Mouse (Mus musculus): ENCODE data around the gene Mylk. TPM values are rescaled to one million over a fixed set of nuclear protein-coding genes. Genes with fewer than 3 reads are reported as not detected.

Mylk gene
- total RNA-seq, 4 experiments from 2014 or later: 13.7 to 24.6 (median 18.8) TPM

DNA sequence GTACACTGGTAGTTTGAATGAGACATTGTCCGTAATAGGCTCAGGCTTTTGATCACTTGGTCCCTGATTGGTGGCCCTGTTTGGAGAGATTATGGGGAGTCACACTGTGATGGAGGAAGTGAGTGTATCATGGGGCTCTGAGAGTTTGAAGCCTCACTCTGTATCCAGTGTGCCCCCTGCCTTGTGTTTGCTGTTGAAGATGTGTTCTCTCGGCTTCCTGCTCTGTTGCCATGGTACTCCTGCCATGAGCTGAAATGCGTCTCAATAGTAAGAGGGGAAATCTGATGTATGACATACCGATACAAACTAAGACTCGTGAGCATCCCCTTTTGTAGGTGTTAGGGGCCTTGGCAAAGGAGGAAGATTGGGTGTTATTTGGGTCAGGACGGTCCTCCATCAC, 99.8 kb downstream of the Mylk start:
- DNase-seq (ENCODE audit: low spot score in 2 of 2): no peak

DNA sequence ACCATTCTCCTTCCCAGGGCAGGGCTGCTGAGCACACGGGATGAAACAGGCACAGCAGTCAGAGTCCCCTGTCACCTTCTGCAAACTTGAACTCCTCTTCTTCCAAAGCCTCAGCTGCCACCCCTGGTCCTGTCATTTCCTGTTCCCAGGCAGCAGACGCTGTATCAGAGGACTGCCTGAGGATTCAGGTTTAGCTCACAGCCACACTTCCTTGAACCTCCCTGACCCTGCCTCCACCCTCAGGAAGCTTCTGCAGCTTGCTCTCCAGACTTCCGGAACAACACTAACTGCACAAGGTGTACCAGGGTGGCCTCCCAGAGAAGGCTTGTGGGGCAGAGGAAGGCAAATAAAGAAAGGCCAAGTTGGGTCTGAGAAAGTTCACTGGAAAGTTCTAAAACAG, 102.6 kb downstream of the Mylk start:
- DNase-seq (ENCODE audit: low spot score in 2 of 2): no peak

DNA sequence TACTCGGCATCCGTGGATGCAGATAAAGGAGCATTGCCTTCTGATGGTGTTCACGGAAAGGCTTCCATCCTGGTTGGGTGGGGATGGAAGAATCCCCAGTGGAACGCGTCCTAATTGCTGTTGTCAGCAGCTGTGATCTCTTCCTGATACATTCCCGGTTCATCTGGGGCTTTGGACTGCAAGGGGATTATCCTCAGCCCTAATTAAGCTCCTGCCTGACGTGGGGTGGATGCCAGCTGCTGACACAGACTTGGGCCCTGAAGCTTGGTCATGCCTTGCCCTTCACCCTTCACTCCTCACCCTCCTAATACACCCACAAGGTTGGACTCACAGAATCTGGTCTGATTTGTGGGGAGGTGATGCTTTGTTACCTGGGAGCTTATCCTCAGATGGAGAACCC, 109.1 kb downstream of the Mylk start:
- no peak for DNase-seq (ENCODE audit: low spot score in 2 of 2)

DNA sequence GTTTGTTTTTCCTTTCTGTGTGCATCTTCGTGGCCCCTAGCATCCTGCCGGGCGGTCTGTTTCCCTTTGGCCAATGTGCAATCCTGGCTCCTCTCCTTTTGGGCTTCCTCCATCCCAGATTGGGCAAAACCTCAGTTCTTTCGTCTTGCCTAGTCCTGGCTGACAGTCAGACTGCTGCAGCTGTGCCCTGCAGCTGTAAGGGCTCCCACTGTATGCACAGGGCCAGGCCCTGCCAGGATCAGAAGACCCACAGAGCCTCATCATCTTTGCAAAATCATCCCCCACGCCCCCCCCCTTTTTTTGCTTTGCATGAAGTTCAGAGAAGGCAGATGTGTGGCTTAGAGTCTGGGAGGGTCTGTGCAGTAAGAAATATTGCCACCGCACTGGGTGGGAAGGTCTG, 110.1 kb downstream of the Mylk start:
- DNase-seq (ENCODE audit: low spot score in 2 of 2): peak in 1 of 2 experiments; percentile 15

DNA sequence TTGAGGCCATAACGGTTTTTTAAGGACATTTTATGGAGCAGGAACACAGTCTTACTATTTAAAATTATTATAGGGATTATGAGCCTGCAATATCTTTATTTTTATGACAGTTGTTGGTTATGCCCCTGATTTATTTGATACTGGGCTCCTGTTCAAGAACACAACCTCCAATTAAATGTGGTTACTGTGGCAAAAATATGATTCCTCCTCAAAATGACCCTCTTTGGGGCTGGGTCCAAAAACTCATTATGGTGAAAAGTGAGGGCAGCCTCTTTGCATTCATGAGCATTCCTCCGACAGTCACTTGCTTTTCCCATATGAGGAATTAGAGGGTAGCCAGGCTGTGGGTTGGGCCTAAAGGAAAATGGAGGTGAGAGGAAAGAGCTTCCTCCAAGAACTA, 110.7 kb downstream of the Mylk start:
- DNase-seq (ENCODE audit: low spot score in 2 of 2): no peak

DNA sequence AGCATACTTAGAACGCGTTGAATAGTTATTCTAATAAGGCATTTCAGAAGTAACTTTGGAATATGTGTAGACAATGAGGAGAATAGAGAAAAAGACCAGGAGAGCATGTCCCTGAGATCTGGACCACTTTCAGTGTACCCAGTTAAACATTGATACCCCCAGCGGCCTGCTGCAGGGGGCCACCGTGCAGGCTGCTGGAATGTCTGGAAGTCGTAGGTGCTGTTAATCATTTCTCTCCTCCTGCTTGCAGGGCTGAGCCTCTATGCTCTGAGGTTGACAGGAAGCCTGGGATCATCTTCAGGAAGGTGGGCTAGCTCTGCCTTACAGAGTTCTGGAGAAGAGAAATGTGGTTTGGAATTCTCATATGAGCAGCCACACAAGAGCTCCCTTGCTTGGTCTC, 112.6 kb downstream of the Mylk start:
- no peak for DNase-seq (ENCODE audit: low spot score in 2 of 2)

DNA sequence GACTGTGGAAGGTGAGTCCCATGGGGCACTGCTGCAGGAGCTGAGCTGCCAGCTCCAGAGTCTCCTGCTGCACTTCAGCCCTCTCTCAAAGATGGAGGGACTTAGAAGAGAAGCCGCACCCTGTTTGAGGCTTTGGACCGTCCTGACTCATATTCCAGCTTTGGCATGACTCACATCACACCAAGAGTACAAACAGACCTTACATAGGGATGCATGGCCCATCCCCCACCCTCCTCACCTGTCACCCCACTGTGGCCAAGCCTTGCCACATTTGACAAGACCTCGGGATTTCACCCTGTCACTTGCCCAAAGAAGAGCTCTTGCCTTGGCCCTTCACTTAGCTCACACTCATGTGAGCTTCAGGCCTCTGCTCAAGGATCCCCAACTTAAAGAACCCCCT, 115.8 kb downstream of the Mylk start:
- no peak for DNase-seq (ENCODE audit: low spot score in 2 of 2)

DNA sequence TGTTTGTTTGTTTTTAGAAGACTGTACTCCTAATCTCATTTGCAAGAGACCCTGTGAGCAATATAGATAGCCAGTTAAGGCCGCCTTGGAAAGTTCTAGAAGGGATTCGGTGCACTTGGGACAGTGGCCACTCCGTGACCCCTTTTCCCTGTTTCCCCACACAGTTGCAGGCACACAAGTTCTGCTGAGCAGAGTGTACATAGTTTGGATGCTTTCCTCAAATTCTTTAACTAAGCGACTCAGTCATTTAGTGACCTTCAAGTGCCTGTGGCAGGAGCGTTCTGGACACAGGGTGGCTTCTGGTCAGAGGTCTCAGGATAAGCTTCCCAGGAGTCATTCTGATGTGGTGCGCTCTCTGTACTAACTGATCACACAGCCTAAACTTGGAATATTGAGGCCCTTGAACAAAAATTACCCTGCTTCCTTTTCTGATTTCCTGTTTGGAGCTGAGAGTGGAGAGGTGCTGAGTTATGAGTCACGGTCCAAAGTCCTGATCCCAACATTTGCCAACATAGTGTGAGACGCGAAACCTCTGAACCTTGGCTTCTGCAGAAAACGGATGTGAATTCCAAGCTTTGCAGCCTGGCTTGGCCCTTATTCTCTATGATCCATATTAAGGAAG, 116.8 kb downstream of the Mylk start:
- DNase-seq (ENCODE audit: low spot score in 2 of 2): no peak

DNA sequence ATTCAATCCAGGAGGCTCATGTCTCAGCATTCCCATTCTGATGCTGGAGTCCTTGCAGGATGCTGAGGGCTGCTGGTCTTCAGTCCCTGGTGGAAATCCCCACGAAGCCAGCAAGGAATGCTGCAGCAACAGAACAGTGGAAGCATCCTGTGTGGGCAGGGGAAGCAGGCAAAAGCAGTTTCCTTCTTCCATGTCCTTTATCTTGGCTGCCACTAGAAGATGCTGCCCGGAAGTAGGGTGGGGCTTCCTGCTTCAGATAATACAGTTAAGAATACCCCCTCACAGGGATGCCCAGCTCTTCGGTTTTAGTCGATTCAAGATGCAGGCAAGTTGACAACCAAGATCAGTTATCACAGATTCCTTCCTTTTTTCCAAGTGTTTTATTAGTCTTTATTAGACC, 120.4 kb downstream of the Mylk start:
- no peak for DNase-seq (ENCODE audit: low spot score in 2 of 2)

DNA sequence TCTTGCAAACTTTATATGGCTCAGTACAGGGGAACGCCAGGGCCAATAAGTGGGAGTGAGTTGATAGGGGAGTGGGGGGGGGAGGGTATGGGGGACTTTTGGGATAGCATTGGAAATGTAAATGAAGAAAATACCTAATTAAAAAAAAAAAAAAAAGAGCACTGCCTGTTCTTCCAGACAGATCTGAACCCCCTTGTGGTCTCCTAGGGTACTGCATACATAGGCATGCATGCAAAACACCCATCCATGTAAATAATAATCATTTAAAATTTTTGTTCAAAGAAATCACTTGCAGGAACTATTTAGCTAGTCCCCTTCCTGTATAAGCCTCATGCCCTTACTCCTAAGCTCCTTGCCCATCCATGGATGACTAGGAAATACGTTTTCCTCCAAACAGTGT, 122.2 kb downstream of the Mylk start:
- DNase-seq (ENCODE audit: low spot score in 2 of 2): no peak

DNA sequence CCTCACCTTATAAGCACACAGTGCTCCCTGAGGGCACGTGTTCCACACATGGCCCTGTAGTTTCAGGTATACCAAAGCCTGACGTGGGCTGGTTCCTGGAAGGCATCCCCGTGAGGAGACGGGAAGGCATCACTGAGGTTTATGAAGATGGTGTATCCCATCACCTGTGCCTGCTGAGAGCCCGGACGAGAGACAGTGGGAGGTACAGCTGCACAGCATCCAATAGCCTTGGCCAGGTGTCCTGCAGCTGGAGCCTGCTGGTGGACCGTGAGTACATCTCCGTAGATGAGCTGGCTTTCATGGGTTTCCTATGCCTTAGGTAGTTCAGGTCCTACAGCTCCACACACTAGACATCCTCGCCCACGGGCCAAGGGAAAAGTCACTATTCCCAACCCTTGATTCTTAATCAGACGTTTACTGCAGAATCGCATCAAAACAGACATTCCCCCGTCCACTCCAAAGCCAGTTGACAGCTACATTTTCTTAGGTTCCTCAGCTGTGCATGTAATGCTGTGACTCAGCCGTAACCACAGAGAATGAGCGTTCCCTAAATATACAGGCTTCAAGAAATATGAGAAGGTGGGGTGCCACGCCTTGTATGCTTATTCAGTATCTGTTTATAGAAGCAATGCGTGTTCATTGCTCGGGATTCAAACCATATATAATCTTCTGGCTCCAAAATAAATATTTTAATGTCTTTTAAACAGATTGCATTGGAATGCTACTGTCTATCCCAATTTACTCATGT, 135.2 kb downstream of the Mylk start:
- no peak for DNase-seq (ENCODE audit: low spot score in 2 of 2)

DNA sequence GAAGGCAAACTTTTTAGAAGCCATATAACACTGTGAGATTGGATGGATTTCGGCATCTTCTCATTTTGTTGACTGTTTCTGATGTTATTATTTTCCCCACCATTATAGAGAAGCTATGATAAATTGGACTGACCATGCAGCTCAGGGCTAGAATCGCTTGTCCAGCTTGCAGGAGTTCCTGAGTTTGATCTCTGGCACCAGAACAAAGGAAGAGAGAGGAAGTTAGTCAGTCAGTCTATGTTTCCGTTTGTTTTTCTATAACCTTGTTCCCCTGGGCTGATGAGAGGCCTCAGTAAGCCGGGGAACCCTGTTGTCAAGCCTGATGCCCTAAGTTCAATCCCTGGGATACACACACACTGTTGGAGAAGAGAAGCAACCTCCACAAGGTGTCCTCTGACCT, 135.8 kb downstream of the Mylk start:
- no peak for DNase-seq (ENCODE audit: low spot score in 2 of 2)

DNA sequence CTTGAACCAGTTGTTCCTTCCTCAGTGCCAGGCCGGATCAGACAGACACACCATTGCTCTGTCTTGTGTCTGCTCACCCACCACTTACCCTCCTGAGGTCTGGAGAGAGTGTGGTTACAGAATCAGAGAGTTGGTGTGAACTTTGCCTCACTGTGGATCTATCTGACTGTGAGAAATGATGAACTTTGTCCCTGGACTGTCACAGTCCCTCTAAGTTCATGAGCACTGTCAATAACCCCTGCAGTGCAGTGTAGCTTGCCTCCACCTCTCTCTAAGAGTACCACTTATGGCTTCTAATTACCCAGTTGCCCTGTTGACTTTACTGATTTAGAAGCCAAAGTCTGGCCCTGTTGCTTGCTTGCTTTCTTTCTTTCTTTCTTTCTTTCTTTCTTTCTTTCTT, 142.0 kb downstream of the Mylk start:
- DNase-seq (ENCODE audit: low spot score in 2 of 2): no peak

DNA sequence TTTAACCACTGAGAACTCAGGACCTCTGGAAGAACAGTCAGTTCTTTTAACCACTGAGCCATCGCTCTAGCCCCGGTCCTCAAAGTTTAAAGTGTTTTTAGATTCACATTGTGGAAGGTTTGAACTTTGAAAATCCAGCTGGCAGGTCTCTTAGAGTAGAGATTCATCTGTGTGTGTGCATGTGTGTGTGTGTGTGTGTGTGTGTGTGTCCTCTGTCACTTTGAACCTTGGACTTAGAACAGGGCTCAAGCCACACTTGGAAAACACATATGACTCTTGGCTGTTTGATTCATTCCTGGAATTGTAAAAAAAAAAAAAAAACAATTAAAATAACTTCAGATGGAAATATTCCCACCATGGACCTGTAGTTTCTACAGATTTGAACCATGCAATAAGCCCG, 149.0 kb downstream of the Mylk start:
- no peak for DNase-seq (ENCODE audit: low spot score in 2 of 2)

DNA sequence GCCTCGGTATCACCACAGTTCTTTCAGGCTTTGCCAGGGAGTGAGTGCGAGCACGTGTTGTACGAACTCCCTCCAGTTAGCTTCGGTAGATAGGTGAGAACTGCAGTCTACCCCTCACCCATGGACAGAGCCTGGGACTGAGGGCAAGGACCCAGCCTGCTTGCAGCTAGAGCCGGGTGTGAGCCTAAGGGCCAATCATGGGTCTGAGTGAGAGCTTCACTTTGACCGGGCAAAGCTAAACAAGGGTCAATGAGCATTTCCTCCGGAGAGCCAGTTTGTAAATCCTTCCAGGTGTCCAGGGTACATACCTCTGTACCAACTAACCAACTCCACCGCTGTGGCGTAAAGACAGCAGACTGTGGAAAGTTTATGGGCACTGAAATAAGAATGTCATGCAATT, 150.9 kb downstream of the Mylk start:
- DNase-seq (ENCODE audit: low spot score in 2 of 2): no peak

DNA sequence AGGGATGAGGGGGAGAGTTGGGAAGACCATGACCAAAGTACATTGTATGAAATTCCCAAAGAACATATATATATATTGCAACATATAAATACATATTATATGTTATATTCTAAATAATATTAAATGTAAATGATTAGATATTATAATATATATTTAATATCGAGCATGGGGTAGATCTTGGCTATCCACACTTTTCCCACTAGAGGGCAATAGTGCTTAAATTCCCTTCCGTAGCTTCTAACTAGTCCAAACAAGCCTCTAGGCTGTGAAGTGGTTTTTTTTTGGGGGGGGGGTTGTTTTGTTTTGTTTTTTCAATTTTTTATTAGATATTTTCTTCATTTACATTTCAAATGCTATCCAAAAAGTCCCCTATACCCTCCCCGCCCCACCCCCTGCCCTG, 152.0 kb downstream of the Mylk start:
- DNase-seq (ENCODE audit: low spot score in 2 of 2): no peak

DNA sequence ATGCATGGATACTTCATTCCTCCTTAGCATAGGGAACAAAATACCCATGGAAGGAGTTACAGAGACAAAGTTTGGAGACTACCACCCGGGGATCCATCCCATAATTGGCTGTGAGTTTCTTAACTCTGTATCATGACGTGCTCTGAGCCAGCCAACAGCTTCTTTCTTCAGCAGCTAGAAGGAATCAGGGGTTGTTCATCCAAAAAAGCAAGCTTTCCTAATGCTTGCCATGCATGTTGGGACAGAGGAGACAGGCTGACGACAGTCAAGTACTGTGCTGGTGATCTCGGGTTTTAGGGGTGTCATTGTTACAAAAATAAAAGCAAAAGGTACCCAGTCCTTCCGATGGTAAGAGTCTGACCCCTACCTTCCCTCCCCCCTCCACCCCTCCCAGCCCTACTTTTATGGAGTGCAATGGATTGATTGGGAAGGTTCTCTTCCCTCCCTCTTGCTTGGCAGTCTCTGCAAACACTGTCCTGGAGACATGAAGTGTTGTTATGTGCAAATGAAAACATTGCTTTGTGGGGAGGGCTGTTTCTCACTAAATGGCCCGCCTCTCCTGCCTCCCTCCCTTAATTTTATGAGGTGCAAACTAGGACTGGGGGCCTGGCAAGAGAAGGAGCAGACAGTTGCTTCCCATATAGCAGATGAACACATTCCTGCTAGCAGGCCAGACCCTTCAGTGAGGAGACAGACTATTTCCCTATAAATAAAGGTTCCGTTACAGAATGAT, 153.2 kb downstream of the Mylk start:
- no peak for DNase-seq (ENCODE audit: low spot score in 2 of 2)

DNA sequence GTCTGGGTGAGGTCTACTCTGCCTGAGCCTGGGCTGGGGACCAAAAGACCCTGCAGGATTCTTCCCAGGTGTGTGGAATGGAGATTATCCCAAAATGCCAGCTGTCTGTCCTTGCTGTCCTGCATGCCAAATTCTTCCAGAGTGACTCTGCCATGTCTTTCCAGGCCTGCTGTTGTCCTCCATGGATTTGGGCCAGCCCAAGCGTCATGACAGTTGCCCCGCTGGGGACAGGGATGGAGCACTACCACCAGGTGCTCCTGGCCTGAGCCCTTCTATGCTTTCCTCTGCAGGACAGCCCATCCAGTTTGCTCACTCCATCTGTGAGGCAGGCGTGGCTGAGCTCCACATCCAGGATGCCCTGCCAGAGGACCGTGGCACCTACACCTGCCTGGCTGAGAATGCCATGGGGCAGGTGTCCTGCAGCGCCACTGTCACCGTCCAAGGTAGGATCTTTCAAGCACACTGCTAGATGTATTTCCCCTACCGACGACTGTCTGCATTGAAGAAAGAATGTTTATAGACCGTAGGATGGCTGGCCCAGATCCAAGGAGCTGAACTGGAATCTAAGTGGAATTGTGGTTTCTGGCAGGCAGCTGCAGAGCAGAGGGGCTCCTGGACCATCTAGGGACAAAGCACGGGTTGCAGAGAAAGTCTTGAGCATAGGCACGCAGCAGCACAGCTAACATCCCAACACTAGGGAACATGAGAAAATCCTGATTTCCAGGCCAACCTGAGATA, 154.2 kb downstream of the Mylk start:
- DNase-seq (ENCODE audit: low spot score in 2 of 2): no peak

DNA sequence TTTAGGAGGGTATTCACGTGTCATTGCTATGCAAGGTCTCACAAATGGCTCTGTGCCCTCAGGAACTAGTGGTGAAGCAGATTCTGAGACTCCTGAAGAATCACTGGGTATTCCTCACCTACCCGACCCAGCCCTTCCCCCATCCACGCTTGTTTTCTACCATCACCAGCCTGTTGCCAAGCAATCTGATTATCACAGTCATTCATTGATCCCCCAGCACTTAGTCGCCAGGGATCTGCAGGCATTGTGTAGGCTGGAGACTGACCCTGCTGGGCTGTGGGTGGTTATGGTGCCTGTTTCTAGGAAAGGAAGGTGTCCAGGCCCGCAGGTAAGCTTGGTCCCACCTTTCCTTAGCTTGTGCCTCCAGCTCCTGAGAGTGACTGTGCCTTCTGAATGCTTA, 155.0 kb downstream of the Mylk start:
- no peak for DNase-seq (ENCODE audit: low spot score in 2 of 2)

DNA sequence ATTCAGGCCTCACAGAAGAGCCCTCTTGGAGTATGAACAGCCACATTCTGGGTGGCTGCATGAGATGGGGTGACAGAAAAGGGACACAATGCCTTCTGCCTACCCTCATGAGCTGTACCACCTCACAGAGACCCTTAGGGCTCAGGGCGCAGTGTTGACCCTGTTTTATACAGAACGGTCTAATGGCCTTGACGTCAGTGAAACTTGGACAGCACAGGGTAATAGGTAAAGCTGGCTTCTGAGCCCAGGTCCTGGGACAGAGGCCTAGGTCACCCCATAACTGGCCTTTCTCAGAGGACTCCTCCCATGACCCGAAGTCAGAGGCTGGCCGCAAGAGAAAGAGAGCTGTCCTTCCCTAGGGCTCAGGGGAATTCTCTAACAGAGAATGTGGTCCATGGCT, 155.5 kb downstream of the Mylk start:
- no peak for DNase-seq (ENCODE audit: low spot score in 2 of 2)

DNA sequence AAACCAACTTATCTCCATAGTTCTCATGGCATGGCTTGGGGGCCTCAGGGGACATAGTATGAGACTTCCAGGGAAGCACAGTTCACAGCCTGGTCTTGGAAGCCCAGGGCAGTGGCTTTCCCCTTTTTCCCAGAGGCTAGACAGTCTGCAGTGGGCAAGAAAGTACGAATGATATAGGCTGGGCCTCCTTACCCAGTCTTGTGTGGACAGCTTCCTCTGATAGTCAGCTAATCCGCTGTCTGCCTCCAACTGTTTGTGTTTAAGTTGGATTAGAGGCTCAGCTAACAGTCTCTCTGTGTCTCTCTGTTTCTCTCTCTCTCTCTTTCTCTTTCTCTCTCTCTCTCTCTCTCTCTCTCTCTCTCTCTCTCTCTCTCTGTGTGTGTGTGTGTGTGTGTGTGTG, 156.0 kb downstream of the Mylk start:
- DNase-seq (ENCODE audit: low spot score in 2 of 2): no peak

Data from gastrocnemius, adult 8-10 months (tissue).